Mouse (Mus musculus) cerebellum, adult 9-11 months (tissue): ENCODE results near the gene Nras.
A peak's percentile ranks its signal among the peaks of the same experiment; 100 is the strongest.

ENCODE experiments used
- DNase-seq: peaks from one replicate; pipeline ENCODE4 v3.0.0; 2022

The Nras gene

GRCm38 (mm10) chr3:103058207-103059157 lies at the start of gene Nras:
Nras (plus strand) TSS chr3:103058285.
- peak; percentile 86 for DNase-seq

GRCm38 (mm10) chr3:103017350-103017749 lies 40.7 kb upstream of the Nras start:
- DNase-seq: no peak

GRCm38 (mm10) chr3:103019462-103019861 lies 38.6 kb upstream of the Nras start:
- DNase-seq: peak; percentile 52

GRCm38 (mm10) chr3:103020249-103020942 lies 37.7 kb upstream of the Nras start, which contains the start of gene Csde1:
Csde1 (plus strand) TSS chr3:103020426.
- peak; percentile 98 for DNase-seq

GRCm38 (mm10) chr3:103020943-103021638 lies 37.0 kb upstream of the Nras start:
- DNase-seq: peak; percentile 89

GRCm38 (mm10) chr3:103026174-103026573 lies 31.9 kb upstream of the Nras start:
- DNase-seq: no peak

- no peak for DNase-seq
Measured at GRCm38 (mm10) chr3:103040285-103040684, 17.8 kb upstream of the Nras start.

- DNase-seq: no peak
Measured at GRCm38 (mm10) chr3:103040861-103041379, 17.2 kb upstream of the Nras start.

- DNase-seq: no peak
Measured at GRCm38 (mm10) chr3:103056016-103056595, 2.0 kb upstream of the Nras start.

- DNase-seq: no peak
Measured at GRCm38 (mm10) chr3:103057752-103058151, 333 bp upstream of the Nras start.

- no peak for DNase-seq
Measured at GRCm38 (mm10) chr3:103066927-103067326, 8.8 kb downstream of the Nras start.

- DNase-seq: no peak
Measured at GRCm38 (mm10) chr3:103068971-103069370, 10.9 kb downstream of the Nras start.

- no peak for DNase-seq
Measured at GRCm38 (mm10) chr3:103073771-103074170, 15.7 kb downstream of the Nras start, which contains the start of gene Ampd1. Ampd1 (plus strand) TSS chr3:103074014.

- DNase-seq: no peak
Measured at GRCm38 (mm10) chr3:103075871-103076270, 17.8 kb downstream of the Nras start.

- no peak for DNase-seq
Measured at GRCm38 (mm10) chr3:103076476-103076875, 18.4 kb downstream of the Nras start.

GRCm38 (mm10) chr3:103079301-103079700 lies 21.2 kb downstream of the Nras start:
- no peak for DNase-seq

- DNase-seq: no peak
Measured at GRCm38 (mm10) chr3:103081051-103081450, 23.0 kb downstream of the Nras start.

- DNase-seq: no peak
Measured at GRCm38 (mm10) chr3:103081861-103082453, 23.9 kb downstream of the Nras start.

- no peak for DNase-seq
Measured at GRCm38 (mm10) chr3:103082761-103083160, 24.7 kb downstream of the Nras start.

GRCm38 (mm10) chr3:103085986-103086385 lies 27.9 kb downstream of the Nras start:
- DNase-seq: no peak

GRCm38 (mm10) chr3:103091753-103092152 lies 33.7 kb downstream of the Nras start:
- DNase-seq: no peak

- DNase-seq: no peak
Measured at GRCm38 (mm10) chr3:103098662-103099061, 40.6 kb downstream of the Nras start.
